Mouse (Mus musculus) bone marrow, adult 2 months (tissue): ENCODE data around the gene Ost4.

Experiments used
- CTCF ChIP-seq: fragments of 200-500 bp; IDR thresholded peaks from 2 replicates; pipeline ENCODE4 v1.5.1; 2011; ENCODE audit warnings: low read length, control low read depth; ENCODE audit not compliant: control insufficient read depth, insufficient read depth
- POLR2A ChIP-seq: fragments of 200-500 bp; IDR thresholded peaks from 2 replicates; pipeline ENCODE4 v1.6.1; 2011; ENCODE audit warnings: low read depth, mild to moderate bottlenecking, control low read depth, low read length, borderline replicate concordance; ENCODE audit not compliant: control insufficient read depth

DNA sequence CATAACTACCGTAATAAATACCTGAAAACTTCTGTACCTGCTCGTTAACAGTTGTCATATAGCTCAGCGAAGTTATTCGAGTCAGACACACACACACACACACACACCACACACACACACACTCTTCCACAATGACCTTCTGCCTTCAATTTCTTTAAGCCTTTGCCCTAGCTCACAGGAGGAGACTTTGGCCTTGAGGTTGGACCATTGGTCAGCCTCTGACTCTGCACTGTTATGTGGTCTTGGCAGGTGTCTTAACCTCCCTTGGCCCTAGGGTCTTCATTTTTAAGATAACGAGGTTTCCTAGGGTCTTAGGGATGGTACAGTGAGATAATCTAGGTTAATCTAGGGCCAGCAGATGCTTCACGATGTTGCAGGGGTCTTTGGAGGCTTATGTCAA is 36.8 kb upstream of the Ost4 start:
- TF ChIP-seq CTCF (no peak), POLR2A (no peak)
